Mouse (Mus musculus) fibroblast of lung, adult 2 months (primary cell): ENCODE measurements around the gene Lsm3.

Experiments
- DNase-seq: peaks from one replicate; pipeline ENCODE4 v3.0.0-alpha.2; 2011; ENCODE audit warnings: low read depth

The Lsm3 gene

GRCm38 (mm10) chr6:91552693-91553092, 37.0 kb downstream of the Lsm3 start:
- no peak for DNase-seq

DNA sequence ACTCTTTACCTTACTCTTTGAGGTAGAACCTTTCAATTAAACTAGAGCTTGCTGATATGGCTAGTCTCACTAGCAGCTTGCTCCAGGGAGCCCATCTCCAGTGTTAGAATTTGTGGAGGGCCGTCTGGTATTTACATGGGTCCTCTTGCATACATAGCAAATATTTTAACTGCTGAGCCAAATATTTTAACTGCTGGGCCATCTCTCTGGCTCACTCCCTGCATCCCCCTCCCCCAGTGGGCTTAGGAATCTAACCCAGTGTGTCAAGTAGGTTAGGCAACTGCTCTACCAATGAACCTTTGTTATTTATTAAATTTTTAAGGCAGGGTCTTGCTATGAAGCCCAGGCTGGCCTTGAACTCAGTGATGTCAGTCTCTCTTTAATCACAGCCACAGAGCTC, 42.8 kb downstream of the Lsm3 start:
- DNase-seq: no peak

- DNase-seq: no peak
Measured at GRCm38 (mm10) chr6:91559371-91559770, 43.6 kb downstream of the Lsm3 start.

- no peak for DNase-seq
Measured at GRCm38 (mm10) chr6:91560186-91560585, 44.5 kb downstream of the Lsm3 start.

- DNase-seq: no peak
Measured at GRCm38 (mm10) chr6:91563031-91563430, 47.3 kb downstream of the Lsm3 start.

- DNase-seq: no peak
Measured at GRCm38 (mm10) chr6:91566407-91566806, 50.7 kb downstream of the Lsm3 start.
